Mouse (Mus musculus) brown adipose tissue, adult 24 weeks (tissue): ENCODE measurements around the gene Adgre5. TPM values are rescaled to one million over a fixed set of nuclear protein-coding genes. Genes with fewer than 3 reads are reported as not detected.

Experiments used
- H3K27ac ChIP-seq: fragments of 200-500 bp; replicated peaks from 2 replicates; pipeline ENCODE4 v1.5.1; 2012; ENCODE audit warnings: low read depth, mild to moderate bottlenecking, low read length
- H3K4me1 ChIP-seq: fragments of 200-500 bp; 2 replicates; pipeline ENCODE4 v1.6.1; 2012; ENCODE audit warnings: low read length, mixed read lengths; ENCODE audit not compliant: control insufficient read depth, insufficient read depth, insufficient read length
- H3K4me3 ChIP-seq: fragments of 200-500 bp; 2 replicates; pipeline ENCODE4 v1.5.1; 2012; ENCODE audit warnings: low read depth, mild to moderate bottlenecking, low read length, moderate library complexity; ENCODE audit not compliant: insufficient read depth
- polyA plus RNA-seq: library from polyadenylated mRNA; stranded (reverse); fragments of >200 nt; gene quantifications from 2 replicates; pipeline ENCODE4 v1.2.4, GENCODE M21; 2012; ENCODE audit not compliant: missing spikeins, insufficient read depth, insufficient read length

Gene Adgre5
- polyA plus RNA-seq: 30.1 and 34.2 TPM in 2 replicates

GRCm38 (mm10) chr8:83740976-83741741 lies at the start of gene Adgre5:
Adgre5 (minus strand) TSS chr8:83741326.
- peak within 1 kb of the TSS; percentile 93 for H3K27ac ChIP-seq
- peaks cover 36% of the 10 kb centered on the region for H3K4me1 ChIP-seq

GRCm38 (mm10) chr8:83789826-83790225 lies 48.7 kb upstream of the Adgre5 start:
- Histone ChIP-seq H3K27ac (no peak overlapping the region), H3K4me1 (no peaks in the 10 kb centered on the region), H3K4me3 (no peak overlapping the region)

More at GRCm38 (mm10) chr8:83740976-83741741, at the start of gene Adgre5:
- peak within 1 kb of the TSS; percentile 97 for H3K4me3 ChIP-seq

GRCm38 (mm10) chr8:83785046-83785445 lies 43.9 kb upstream of the Adgre5 start:
- Histone ChIP-seq H3K4me1 (no peaks in the 10 kb centered on the region), H3K4me3 (no peak overlapping the region), H3K27ac (no peak overlapping the region)

- no peak overlapping the region for H3K27ac ChIP-seq
- H3K4me3 ChIP-seq: no peak overlapping the region
- no peaks in the 10 kb centered on the region for H3K4me1 ChIP-seq
Observed at GRCm38 (mm10) chr8:83782832-83783558, 41.9 kb upstream of the Adgre5 start.

GRCm38 (mm10) chr8:83779610-83780009 lies 38.5 kb upstream of the Adgre5 start:
- Histone ChIP-seq H3K4me3 (no peak overlapping the region), H3K27ac (no peak overlapping the region), H3K4me1 (no peaks in the 10 kb centered on the region)

- Histone ChIP-seq H3K4me1 (peaks cover 6% of the 10 kb centered on the region; the same call in 1 of the 2 replicates), H3K27ac (no peak overlapping the region), H3K4me3 (no peak overlapping the region)
Observed at GRCm38 (mm10) chr8:83778051-83778450, 36.9 kb upstream of the Adgre5 start.

GRCm38 (mm10) chr8:83776632-83777031 lies 35.5 kb upstream of the Adgre5 start:
- no peak overlapping the region for H3K4me3 ChIP-seq
- peaks cover 9% of the 10 kb centered on the region for H3K4me1 ChIP-seq
- H3K27ac ChIP-seq: no peak overlapping the region

- Histone ChIP-seq H3K4me1 (peaks cover 9% of the 10 kb centered on the region), H3K4me3 (no peak overlapping the region), H3K27ac (no peak overlapping the region)
Observed at GRCm38 (mm10) chr8:83774221-83774620, 33.1 kb upstream of the Adgre5 start.

- Histone ChIP-seq H3K27ac (peak overlapping the region; percentile 72), H3K4me1 (peaks cover 9% of the 10 kb centered on the region), H3K4me3 (peak overlapping the region; percentile 56)
Observed at GRCm38 (mm10) chr8:83773452-83773846, 32.3 kb upstream of the Adgre5 start.

GRCm38 (mm10) chr8:83772701-83773451 lies 31.8 kb upstream of the Adgre5 start:
- H3K4me3 ChIP-seq: peak overlapping the region; percentile 56
- H3K4me1 ChIP-seq: peaks cover 9% of the 10 kb centered on the region
- H3K27ac ChIP-seq: peak overlapping the region; percentile 72

GRCm38 (mm10) chr8:83771791-83772190 lies 30.7 kb upstream of the Adgre5 start:
- Histone ChIP-seq H3K4me3 (no peak overlapping the region), H3K4me1 (peaks cover 9% of the 10 kb centered on the region), H3K27ac (no peak overlapping the region)

- Histone ChIP-seq H3K27ac (no peak overlapping the region), H3K4me1 (peaks cover 9% of the 10 kb centered on the region), H3K4me3 (no peak overlapping the region)
Observed at GRCm38 (mm10) chr8:83770669-83771068, 29.5 kb upstream of the Adgre5 start.

GRCm38 (mm10) chr8:83769720-83770119 lies 28.6 kb upstream of the Adgre5 start:
- no peak overlapping the region for H3K4me3 ChIP-seq
- no peak overlapping the region for H3K27ac ChIP-seq
- peaks cover 9% of the 10 kb centered on the region for H3K4me1 ChIP-seq

GRCm38 (mm10) chr8:83768526-83768925 lies 27.4 kb upstream of the Adgre5 start:
- 0 out of 2 replicates have a peak overlapping the region, but pooled peaks have one; percentile 28 for H3K27ac ChIP-seq
- peaks cover 6% of the 10 kb centered on the region for H3K4me1 ChIP-seq
- H3K4me3 ChIP-seq: no peak overlapping the region

GRCm38 (mm10) chr8:83767442-83767841 lies 26.3 kb upstream of the Adgre5 start:
- H3K27ac ChIP-seq: no peak overlapping the region
- H3K4me3 ChIP-seq: no peak overlapping the region
- H3K4me1 ChIP-seq: 0 out of 2 replicates have a peak, but pooled peaks cover under 1% of the 10 kb centered on the region
